ENCODE assay signal across 21 mouse cellular contexts in the genomic region with DNA sequence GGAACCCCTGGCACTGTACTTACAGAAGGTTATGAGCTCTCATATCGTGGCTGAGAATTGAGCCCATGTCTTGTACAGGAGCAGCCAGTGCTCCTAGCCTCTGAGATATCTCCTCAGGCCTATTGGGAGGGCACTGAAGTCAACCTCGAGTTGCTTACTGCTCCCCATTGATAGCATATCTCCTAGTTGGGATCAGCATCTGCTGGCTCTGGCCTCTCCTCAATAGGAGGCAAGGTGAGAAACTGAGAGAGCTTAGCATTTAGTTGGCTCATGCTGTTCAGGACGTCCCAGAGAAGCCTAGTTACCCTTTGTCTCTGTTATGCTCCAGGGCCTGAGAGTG. TPM values are rescaled to one million over a fixed set of nuclear protein-coding genes. Genes with fewer than 3 reads are reported as not detected.
DNase-seq lines count a peak whose midpoint lies in the region; ATAC-seq lines count a peak whose summit lies in the region.
"Had no signal": no experiment of that assay in that cellular context is flagged by ENCODE, and none has a peak within 500 bp of the region (broad histone marks: within the 10 kb centered on the region; RNA-seq: fewer than 3 reads in every experiment).

No protein-coding gene starts in this region.

- H3K4me1 ChIP-seq in heart, embryonic 12.5 days (replicated peaks) = peaks cover 23% of the 10 kb centered on the region
- H3K4me1 ChIP-seq in liver, embryonic 11.5 days (replicated peaks; ENCODE audit: control insufficient read depth, insufficient read depth, low read length) = peaks cover 31% of the 10 kb centered on the region

- no peak overlapping the region for H3K27ac ChIP-seq in heart, embryonic 12.5 days (ENCODE audit: poor library complexity, severe bottlenecking)
- peak overlapping the region; percentile 57 for H3K27ac ChIP-seq in liver, embryonic 11.5 days (ENCODE audit: low read depth, low read length)
- H3K27ac ChIP-seq: embryonic facial prominence, embryonic 10.5 days; hindbrain, embryonic 13.5 days had no signal

- H3K9ac ChIP-seq in heart, embryonic 12.5 days = no peak overlapping the region
- H3K9ac ChIP-seq in liver, embryonic 11.5 days (ENCODE audit: low read depth, low read length) = no peak overlapping the region
- H3K9ac ChIP-seq: hindbrain, embryonic 13.5 days had no signal

- ATAC-seq in heart, embryonic 12.5 days (ENCODE audit: insufficient number of reproducible peaks, low FRiP score) = 0 out of 2 replicates have a peak, but pooled peaks have one; percentile 9
- ATAC-seq in liver, embryonic 11.5 days (replicated peaks; ENCODE audit: low FRiP score) = peak; percentile 95
- ATAC-seq in megakaryocyte, adult 5-6 weeks (ENCODE audit: poor library complexity, severe bottlenecking) = peak; percentile 40
- ATAC-seq: forebrain, embryonic 14.5 days; inflammation-experienced regulatory T-cells, adult 6 months had no signal

- 54% methylated on average over 3 of the region's 3 CpGs for WGBS in heart, embryonic 12.5 days
- 46% methylated on average over 3 of the region's 3 CpGs for WGBS in liver, embryonic 11.5 days

- H3K36me3 ChIP-seq in heart, embryonic 12.5 days = peaks cover 9% of the 10 kb centered on the region; the same call in 1 of the 2 replicates
- no peaks in the 10 kb centered on the region for H3K36me3 ChIP-seq in liver, embryonic 11.5 days (ENCODE audit: control insufficient read depth, insufficient read depth, low read length)
- H3K36me3 ChIP-seq: hindbrain, embryonic 13.5 days had no signal

- intact Hi-C loops in heart, postnatal 25 days (cut with DNase I) = no loop called here

- H3K27me3 ChIP-seq in heart, embryonic 12.5 days (replicated peaks) = no peaks in the 10 kb centered on the region
- no peaks in the 10 kb centered on the region for H3K27me3 ChIP-seq in liver, embryonic 11.5 days (replicated peaks; ENCODE audit: control insufficient read depth, insufficient read depth, low read length)
- H3K27me3 ChIP-seq: hindbrain, embryonic 13.5 days; Patski had no signal

- H3K4me3 ChIP-seq in heart, embryonic 12.5 days = no peak overlapping the region
- no peak overlapping the region for H3K4me3 ChIP-seq in liver, embryonic 11.5 days (ENCODE audit: low read depth, low read length)
- H3K4me3 ChIP-seq: embryonic facial prominence, embryonic 10.5 days; hindbrain, embryonic 13.5 days had no signal

- H3K9me3 ChIP-seq in heart, embryonic 12.5 days (replicated peaks) = no peaks in the 10 kb centered on the region; the same call in 1 of the 2 replicates
- H3K9me3 ChIP-seq in liver, embryonic 11.5 days (ENCODE audit: control insufficient read depth, low read length) = no peaks in the 10 kb centered on the region
- H3K9me3 ChIP-seq: embryonic facial prominence, embryonic 10.5 days; hindbrain, embryonic 13.5 days had no signal

- H3K4me2 ChIP-seq in heart, embryonic 12.5 days = no peak overlapping the region
- H3K4me2 ChIP-seq in liver, embryonic 11.5 days = peak overlapping the region; percentile 40
- H3K4me2 ChIP-seq: hindbrain, embryonic 13.5 days had no signal

- no peak for DNase-seq in heart, postnatal 25 days (ENCODE audit: low spot score)
- DNase-seq in c-Kit-positive CD71-positive TER-119-positive erythroid progenitor cells, embryonic 14.5 days (ENCODE audit: low spot score) = peak; percentile 71
- DNase-seq in liver, embryonic 11.5 days (ENCODE audit: low spot score) = no peak
- no peak for DNase-seq in cerebellum, postnatal 4 days (ENCODE audit: low spot score in 2 of 2)
- no peak for DNase-seq in adrenal gland, postnatal 36 days
- DNase-seq in embryo, embryonic 10.5 days (ENCODE audit: low spot score) = no peak
- DNase-seq: adrenal gland, postnatal 10 days; cerebellum, adult 18-20 months; cerebellum, postnatal 25 days; gastrocnemius, postnatal 36 days; left cerebral cortex, postnatal 4 days; lung, postnatal 10 days; right cerebral cortex, postnatal 4 days; thymus, postnatal 36 days had no signal

RNA-seq across cellular contexts. Expression of a gene that starts 49.0 kb away (rescaled TPM):
- polyA plus RNA-seq in heart, embryonic 12.5 days (2016; fragmentation: Nextera tagmentation; extraction: Ambion mirVana) = 7.7 and 9.1 TPM in 2 replicates
- total RNA-seq in heart, postnatal 25 days (2021) = 1 to 10 TPM; 8.5 to 9.4 TPM
- 8.7 and 9.1 TPM in 2 replicates for polyA plus RNA-seq in liver, embryonic 11.5 days (2014; fragmentation: Nextera tagmentation; extraction: Ambion mirVana)
- 11.0 and 14.3 TPM in 2 replicates for total RNA-seq in megakaryocyte, adult 5-6 weeks (2015)
- 12.1 and 13.5 TPM in 2 replicates for total RNA-seq in megakaryocyte, adult 5-6 weeks (2017)
- 10 to 100 TPM; 31.0 to 33.2 TPM for total RNA-seq in adrenal gland, postnatal 36 days (2021)

Comparison
In these comparisons a context has a peak if more than half of its experiments do, and no peak if none do; other contexts are left out.
1. ATAC-seq: peak in every context shown above with its lines; median percentile 95 in liver, embryonic 11.5 days; 40 in megakaryocyte, adult 5-6 weeks; 9 in heart, embryonic 12.5 days.